Mouse (Mus musculus): ENCODE results near the gene Rnf44.
A peak's percentile ranks its signal among the peaks of the same experiment; 100 is the strongest.

Rnf44 gene

DNA sequence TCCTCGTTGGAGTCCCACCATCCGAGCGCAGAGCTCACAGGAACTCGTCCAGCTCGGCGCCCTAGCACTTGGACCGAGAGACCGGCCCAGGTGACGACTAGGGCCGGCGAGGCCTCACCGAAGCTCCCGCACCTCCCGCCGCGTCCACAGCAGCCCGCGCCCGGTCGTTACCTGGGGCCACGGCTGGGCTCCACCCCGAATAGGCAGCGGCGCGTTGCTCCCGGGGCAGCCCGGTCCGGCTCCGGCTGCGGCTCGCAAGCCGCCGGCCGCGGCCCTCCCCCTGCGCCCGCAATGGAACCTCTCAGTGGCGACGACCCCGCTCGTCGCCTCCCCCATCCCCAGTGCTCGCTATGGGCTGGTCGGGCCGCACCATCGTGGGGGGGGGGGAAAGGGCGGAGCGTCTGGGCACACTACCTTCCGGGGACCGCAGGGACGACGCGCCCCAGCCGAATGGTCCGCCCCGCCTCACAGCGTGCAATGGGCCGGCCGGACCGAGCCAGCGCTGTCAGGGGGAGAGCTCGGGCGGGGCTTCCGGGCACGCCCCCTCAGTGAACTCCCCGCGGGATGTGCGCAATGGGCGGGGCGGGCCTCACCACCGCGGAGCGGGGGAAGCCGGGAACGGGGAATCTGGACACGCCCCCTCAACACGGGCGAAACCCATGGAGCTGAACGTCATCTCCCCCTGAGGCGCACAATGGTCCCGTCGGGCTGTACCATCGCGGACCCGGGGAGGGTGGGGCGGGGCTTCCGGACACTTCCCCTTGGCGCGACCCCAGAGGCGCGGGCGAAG is at the start of gene Rnf44:
Gene Rnf44 (minus strand): TSS at position 350 of the 790 bp plus-strand sequence.
- peak; percentile 99 for DNase-seq

DNA sequence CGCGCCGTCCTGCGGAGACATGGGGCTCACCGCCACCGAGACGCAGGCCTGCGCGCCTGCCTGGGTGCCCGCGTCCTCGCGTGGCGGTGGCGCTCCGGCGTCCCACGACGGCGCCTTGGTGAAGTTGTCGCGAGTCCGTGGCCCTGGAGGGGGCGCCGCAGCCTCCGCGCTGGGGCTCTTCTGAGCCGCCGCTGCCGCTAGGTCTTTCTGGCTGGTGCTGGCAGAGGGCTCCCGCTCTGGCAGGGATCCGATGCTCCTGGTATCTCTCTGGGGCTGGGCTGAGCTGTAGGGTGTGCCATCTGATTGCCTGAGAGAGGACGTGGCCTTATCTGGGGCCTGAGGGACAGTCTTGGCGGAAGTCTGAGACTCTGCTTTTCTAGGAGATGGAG is 44.5 kb upstream of the Rnf44 start:
- no peak for DNase-seq

DNA sequence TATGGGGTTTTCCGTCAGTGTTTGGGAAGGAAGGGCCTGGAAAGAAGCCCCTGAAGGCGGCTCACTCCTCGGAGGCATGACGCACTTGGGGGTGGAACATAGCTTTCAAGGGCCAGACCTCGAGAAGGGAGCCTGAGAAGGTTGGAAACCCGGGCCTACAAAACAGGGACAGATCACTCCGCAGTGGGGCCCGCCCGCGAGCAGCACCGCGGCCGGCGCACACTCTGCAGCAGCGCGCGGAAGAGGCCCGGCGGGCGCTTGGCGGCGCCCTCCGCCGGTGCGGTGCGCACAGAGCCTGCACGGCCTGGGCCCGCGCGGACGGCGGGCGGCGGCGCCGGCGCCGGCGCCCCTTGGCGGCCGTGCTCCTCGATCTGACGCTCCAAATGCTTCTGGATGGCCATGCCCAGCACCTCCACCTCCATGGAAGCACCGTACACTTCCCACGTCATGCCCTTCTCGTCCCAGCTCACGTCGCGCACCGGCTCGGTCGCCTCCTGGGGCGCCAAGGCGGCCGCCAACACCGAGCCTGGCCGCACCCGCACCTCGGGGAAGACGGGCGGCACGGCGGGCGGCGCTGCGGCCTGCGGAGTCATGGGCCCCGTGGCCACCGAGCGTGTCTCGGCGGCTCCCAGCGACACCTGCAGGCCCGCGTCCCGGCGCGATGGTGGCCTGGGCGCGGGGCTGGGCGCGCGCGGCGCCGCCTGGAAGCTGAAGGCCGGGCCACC is 43.9 kb upstream of the Rnf44 start:
- DNase-seq = no peak

DNA sequence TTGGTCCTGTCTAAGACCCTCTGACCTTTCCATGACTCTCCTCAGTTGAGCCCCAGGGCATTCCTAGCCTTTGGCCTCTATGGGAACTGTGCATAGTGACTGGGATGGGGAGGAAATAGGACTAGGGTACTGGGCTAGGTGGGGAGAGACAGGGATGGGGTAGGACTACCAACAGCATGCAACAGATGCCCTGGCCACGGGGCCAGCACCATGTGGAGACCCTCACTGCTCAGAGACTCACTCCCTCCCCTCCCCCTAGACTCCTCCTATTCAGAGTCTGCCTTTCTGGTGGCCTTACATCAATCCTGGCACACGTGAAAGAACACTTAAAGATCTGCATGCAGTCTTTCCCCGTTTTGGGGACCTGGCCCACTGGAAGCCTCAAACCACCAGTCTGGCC is 43.2 kb upstream of the Rnf44 start:
- no peak for DNase-seq

DNA sequence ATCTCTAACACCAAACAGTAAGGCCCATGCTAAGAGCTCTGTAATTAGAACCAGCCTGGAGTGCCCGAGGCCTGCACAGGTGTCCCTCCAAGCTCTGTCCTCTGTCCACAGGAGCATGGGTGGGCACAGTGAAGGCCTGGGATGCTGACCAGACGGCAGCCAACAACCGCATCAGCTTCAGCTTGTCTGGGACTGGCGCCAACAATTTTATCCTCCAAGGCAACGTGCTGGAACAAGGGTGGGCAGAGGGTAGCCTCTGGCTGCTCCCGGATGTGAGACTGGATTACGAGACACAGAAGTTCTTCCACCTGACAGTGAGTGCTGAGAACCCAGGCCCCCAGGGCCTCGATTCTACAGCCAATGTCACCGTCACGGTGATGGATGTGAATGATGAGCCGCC is 32.4 kb upstream of the Rnf44 start:
- no peak for DNase-seq

DNA sequence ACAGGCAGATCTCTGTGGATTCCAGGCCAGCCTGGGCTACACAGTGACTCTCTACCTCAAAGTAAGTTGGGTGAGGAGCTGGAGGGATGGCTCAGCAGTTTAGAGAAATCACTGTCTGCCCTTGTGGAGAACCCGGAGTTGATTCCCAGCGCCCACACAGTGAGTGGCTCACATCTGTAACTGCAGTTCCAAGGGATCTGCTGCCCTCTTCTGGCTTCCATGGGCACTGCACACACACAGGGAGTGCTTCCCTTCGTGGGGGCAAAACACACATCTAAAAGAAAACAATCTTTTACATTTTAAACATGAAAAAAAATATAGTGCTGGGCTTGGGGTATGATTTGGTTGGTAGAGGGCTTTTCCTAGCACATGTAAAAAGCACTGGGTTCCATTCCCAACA is 29.4 kb upstream of the Rnf44 start:
- no peak for DNase-seq

DNA sequence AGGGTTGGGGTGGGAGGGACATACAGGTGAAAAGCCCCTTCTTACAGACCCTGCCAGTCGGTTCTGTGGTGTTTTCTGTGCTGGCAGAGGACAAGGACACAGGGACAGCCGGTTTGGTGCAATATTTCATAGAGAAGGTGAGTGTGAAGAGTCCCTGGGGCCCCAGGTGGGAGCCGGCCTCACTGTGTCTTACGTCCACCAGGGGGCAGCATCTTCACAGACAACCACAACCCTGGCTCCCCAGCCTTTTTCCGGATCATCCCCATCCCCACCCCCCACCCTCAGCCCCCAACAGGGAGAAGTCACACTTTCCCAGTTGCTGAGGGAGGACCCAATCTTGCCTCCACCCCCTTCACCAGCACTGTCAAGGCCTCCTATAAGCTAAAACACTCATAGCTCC is 23.2 kb upstream of the Rnf44 start:
- peak; percentile 53 for DNase-seq

DNA sequence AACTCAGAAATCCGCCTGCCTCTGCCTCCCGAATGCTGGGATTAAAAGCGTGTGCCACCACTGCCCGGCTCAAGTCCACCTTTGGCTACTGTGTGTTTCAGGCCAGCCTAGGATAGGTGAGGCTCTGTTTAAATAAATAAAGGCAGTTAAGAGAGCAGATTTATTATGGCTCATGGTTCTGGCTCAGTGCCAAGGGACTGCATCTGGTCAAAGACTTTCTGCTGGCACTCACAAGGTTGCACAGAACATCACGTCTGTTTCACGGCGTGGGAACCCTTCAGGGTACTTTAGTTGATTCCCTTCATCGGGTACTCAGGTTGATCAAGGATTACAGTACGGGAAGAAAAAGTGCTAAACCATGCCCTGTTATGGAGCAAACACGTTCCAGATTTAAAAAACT is 21.3 kb upstream of the Rnf44 start:
- no peak for DNase-seq

DNA sequence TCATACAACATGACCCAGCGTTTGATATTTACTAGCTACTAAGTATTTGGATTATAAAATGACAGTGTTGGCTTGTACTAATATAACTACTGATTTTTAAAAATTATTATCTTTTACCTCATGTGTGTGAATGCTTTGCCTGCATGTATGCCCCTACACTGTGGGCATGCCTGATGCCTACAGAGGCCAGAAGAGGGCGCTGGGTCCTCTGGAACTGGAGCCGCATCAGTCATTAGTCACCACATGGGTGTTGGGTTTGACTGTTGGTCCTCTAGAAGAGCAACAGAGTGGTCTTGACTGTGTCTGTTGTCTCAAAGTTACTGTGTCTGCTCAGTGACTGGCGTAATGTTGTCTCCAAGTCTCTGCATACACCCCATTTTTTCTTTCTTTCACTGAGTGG is 20.7 kb upstream of the Rnf44 start:
- no peak for DNase-seq

DNA sequence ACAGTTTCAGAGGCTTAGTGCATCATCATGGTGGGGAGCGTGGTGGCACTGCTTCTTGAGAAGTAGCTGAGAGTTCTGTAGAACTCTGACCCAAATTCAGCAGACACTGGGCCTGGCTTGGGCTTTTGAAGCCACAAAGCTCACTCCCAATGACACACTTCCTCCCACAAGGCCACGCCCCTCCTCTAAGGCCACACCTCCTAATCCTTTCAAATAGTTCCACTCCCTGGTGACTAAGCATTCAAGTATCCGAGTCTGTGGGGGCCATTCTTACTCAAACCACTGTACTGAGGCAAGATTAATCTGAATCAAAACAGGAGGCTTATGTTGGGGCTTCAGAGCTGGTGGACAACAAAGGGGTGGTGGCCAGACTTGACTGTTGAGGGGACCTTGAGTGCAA is 17.2 kb upstream of the Rnf44 start:
- no peak for DNase-seq

DNA sequence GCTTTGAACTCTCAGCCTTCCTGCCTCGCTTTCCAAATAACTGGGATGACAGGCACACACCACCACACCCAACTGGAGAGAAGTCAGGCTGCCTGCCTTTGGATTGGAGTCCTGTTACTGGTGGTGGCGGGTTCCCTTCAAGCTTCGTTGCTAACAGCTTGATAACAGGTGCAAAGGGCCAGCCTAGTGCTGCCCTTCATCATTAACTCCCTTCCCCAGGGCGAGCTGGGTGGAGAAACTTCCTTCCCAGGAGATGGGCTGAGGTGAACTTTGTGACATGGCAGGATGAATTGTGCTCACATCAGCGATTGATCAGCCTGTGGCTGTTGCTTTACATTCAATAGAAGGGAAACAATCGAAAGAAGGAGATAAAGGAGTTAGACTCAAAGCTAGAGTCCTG is 11.2 kb upstream of the Rnf44 start:
- DNase-seq = no peak

DNA sequence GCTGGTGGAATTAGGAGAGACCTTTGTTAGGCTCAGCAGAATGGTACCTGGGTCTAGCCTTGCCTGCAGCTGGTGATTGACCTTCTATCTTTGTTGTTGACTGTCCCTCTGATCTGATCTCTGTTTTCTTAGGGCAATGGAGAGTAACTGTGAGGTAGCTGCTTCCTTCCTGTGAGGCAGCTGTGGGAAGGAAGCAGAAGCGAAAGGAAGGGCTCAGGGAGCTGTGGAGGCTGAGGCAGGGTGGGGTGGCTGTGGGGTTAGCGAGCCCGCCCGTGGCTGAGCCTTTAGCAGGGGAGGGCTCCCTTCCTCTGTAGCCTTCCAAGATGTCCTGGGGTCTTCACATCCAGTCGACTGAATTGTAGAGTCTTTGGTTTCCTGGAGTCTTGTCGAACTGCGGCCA is 8.8 kb upstream of the Rnf44 start:
- DNase-seq = no peak

DNA sequence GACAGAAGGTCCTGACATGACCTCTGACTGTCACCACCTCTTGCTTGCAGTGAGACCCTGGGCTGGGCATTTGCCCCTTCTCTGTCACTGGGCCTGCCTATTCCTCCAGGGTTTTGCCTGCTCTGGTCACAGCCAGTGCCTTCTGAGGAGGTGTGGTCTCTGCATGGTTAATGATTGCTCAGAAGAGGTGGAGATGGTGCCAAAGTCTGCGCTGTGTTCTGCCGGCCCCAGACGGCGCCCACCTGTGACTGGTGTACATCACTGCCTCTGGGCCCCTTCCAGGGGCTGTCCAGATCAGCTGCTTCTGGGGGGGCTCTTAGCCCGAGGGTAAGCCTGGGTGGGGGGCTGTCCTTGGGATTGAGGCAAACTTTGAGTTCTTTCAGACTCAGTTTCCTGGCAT is 7.5 kb upstream of the Rnf44 start, which contains the start of gene Cdhr2:
Gene Cdhr2 (plus strand): TSS at position 219 of the 400 bp plus-strand sequence.
- no peak for DNase-seq

DNA sequence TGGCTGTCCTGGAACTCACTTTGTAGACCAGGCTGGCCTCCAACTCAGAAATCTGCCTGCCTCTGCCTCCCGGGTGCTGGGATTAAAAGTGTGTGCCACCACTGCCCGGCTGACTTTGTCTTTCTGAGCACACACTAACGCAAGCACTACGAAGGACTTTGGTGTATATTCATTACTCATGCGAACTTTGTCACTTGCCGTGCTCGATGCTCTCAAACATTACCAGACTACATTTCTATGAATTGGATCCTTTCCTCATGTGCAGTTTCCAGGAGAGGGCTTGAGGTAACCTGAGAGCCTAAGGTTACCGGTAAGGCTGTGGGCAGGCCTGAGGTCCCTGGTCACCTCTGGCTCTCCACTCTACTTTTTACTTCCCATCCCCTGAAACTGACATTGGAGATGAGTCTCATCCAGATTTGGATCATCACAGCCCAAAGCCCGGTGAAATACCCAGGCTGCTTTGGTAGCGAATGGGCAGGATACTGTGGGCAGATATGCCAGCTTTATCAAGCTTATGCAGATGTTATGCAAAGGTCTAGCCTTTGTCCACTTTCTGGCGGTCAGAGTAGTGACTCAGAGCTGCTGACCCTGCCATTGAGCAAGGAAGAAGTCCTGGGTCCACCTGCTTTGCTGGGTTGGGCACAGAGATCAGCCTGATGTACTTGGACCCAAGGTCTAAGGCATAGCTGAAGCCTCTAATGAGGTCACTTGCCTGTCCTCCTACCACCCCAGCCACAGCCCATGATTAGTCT is 1.9 kb upstream of the Rnf44 start:
- DNase-seq = no peak

DNA sequence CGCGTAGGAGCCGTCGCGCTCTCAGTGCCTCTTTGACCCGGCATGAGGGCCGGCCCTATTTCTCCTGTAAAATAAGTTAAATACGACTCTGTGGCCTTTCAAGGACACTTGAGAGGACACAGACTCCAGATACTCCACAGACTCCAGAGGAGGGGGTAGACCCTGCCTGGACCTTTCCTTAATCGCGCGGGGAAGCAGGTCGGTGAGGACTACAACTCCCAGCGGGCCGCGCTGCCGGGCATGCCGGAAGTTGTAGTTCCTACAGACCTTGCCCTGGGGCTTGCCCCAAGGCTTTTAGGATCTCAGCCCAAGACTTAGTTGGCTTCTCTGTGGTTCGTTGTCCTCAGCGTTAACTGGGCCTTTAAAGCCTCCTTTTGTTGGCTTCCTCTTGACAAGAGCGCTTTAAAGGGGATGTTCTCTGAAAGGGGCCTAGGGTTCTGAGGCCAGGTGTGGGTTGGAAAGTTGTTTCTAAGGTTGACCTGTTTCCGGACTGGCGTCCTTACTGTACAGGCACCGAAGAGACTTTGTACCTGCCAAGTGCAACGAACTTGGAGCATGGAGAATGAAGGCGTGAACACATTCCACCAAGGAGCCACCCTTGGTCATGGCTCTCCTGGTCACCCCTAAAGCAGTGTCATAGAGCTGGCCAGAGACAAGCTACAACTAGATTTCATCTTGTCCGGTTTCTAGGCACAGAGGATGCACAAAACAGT is 797 bp upstream of the Rnf44 start:
- peak; percentile 93 for DNase-seq

DNA sequence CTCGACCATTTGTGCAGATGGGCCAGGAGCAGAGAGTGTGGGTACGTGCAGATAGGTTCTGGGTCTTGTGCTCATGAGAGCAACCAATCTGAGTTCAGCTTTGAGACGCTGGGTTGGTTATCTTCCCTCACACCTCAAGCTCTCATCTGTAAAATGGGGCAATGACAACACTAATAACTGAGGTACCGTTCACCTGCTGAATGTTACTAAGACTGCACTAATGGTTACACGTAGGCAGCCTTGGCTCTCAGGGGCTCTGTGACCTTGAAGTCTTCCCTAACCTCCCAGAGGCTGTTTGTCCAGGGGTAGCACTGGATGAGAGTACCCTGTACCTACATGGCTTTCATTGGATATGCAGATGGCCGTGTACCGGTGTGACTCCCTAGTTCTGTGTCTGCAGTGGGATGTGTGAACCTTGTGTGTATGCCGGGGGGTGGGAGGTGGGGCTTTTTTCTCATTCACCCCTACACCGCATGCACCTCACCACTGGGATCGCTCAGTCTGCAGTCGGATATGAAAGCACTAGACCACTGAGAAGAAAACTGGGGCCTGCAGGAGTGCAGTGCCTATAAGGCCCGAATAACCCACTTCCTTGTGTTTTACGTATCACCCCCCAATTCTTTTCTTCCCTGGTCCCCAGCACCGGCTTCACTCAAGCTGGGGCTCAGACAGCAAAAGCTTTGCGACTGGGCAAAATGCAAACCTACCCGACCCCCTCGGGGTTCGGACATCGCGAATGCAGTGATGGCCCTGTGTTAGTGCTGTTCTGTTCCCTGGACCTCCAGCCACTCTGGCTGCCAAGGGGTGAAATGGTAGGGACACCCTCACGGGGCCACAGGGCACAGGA is 773 bp downstream of the Rnf44 start:
- DNase-seq = no peak

DNA sequence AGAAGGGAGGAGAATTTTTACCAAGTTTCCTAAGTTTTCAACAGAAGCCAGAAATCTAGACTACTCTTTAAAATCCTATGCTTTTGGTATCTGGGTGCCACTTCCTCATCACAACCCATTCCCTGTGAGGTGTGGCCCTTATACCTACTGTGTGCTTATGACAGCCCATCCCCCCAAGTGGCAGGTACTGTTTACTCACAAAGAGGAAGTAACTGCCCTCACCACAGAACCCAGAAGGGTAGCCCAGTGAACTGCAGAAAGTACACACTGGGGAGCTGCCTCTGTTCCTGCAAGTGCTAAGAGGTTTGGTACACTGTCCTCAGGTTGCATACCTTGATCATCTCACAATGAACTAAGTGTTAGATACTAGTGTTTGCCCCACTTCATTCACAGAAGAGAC is 2.0 kb downstream of the Rnf44 start:
- DNase-seq = peak; percentile 16

DNA sequence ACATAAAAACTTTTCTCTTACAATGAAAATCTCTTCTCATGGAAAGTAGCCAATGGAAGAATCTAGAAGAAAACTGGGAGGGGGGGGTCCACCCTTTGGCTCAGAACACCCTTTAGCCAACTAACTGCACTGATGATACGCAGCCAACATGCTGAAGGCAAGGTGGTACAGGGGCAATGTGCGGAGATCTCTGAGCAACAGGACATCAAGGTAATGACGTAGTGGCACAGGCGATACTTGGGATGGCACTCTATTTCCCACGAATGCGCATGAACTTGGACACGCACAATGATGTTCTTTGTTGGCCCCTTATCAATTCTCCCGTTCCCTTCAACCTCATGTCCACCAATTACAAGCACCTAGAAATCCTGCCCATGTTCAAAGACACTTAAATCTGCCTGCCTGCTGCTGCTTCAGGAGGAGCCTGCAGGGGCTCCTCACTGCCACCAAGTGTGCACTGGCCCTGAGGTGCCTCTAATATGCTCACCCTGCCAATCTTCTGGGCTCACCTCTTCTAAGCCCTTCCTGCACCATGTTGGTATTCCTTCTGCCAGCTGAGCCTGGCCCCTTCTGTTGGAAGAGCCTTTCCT is 3.5 kb downstream of the Rnf44 start:
- no peak for DNase-seq

DNA sequence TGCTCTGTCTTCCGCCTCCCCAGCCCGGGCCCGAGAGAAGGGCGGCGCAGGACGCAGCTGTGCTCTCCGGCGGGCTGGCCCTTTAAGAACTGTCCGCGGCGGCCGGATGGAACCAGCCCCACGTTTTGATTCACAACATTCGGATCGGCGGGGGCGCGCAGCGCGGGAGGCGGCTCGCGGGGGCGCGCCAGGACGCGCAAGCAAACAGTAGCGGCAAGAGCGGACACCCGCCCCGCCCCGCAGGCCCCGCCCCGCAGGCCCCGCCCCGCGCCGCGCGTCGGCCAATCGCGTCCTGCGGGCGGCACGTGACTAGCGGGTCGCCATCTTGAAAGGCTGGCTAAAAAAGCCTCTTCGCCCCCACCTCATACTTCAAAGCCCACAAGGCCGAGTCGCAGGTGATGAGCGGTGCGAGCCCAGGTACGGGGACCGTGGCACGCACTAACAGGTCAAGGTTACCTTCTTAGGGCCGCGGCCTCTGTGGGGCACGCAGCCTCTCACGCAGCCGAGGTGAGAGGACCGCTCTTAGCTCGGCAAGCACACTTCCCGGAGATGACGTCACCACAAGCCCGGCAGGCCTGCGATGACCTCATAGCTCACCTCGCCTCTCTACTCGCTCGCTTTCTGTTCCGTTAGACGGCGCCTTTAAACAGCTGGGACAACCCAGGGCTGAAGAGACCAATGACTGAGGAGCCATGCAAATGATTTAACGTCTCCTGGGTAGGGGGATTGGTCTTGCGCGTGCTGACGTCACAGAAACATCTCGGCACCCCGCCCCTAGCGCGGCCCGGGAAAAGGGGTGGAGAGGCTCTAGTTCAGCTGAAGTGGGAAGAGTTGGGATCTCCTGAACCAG is 5.9 kb downstream of the Rnf44 start:
- DNase-seq = peak; percentile 97

DNA sequence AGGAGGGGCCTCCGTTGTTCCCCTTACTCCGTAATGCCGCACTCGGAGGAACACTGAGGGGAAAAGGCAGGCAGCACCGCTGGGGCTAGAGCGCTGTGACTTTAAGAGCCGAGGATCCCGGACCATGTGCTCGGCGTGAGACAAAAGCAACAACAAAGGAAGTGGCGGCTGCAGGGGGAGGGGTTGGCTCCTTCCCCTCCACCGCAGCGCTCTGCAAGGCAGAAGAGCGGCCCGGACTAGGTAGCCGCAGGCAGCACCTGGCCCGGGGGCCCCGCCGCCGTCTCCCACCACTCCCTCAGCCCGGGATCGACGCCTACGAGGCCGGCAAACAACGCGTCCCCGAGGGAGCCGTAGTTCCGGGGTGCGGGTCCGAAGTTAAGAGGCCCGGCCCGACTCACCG is 6.6 kb downstream of the Rnf44 start:
- DNase-seq = peak; percentile 89
